Mouse (Mus musculus): ENCODE results near the gene Aim2. TPM values are rescaled to one million over a fixed set of nuclear protein-coding genes. Genes with fewer than 3 reads are reported as not detected.
"Not testable (repeated sequence)": the region's sequence is repeated elsewhere in the genome, so short reads cannot be mapped to it uniquely, and the experiment has no call there.

Aim2 gene
- total RNA-seq, 4 experiments from 2014 or later = 3.9 to 9.2 (median 5.1) TPM

GRCm38 (mm10) chr1:173451665-173452064 lies 101.0 kb downstream of the Aim2 start:
- DNase-seq (ENCODE audit: low spot score in 2 of 2) = no peak

- DNase-seq (ENCODE audit: low spot score in 2 of 2) = no peak
These were observed 105.6 kb downstream of the Aim2 start for GRCm38 (mm10) chr1:173456139-173456754.

GRCm38 (mm10) chr1:173456761-173457160 lies 106.1 kb downstream of the Aim2 start:
- DNase-seq (ENCODE audit: low spot score in 2 of 2) = no peak

GRCm38 (mm10) chr1:173480399-173481181 lies 129.9 kb downstream of the Aim2 start:
- not testable (repeated sequence) for DNase-seq (ENCODE audit: low spot score in 2 of 2)

- not testable (repeated sequence) for DNase-seq (ENCODE audit: low spot score in 2 of 2)
These were observed 130.5 kb downstream of the Aim2 start for GRCm38 (mm10) chr1:173481182-173481574.

GRCm38 (mm10) chr1:173490812-173491480 lies 140.3 kb downstream of the Aim2 start, which contains the start of gene Ifi206:
Gene Ifi206, minus strand, starts transcription at chr1:173491041.
- DNase-seq (ENCODE audit: low spot score in 2 of 2) = not testable (repeated sequence)

GRCm38 (mm10) chr1:173491483-173491882 lies 140.8 kb downstream of the Aim2 start:
- DNase-seq (ENCODE audit: low spot score in 2 of 2) = not testable (repeated sequence)

- not testable (repeated sequence) for DNase-seq (ENCODE audit: low spot score in 2 of 2)
These were observed 159.9 kb downstream of the Aim2 start for GRCm38 (mm10) chr1:173510595-173510994.

Other genes with a start within 250 kb of the Aim2 start
- not detected for gene Olfr1408, start 213.5 kb upstream of the Aim2 start, total RNA-seq (2022)
- gene Olfr1406, start 160.2 kb upstream of the Aim2 start, total RNA-seq (2022) = not detected
- not detected for gene Olfr218, start 153.1 kb upstream of the Aim2 start, total RNA-seq (2022)
- gene Olfr1404, start 138.5 kb upstream of the Aim2 start, total RNA-seq (2022) = not detected
- gene Fcer1a, start 123.7 kb upstream of the Aim2 start, total RNA-seq (2022) = not detected
- not detected for gene Olfr418, start 84.9 kb upstream of the Aim2 start, total RNA-seq (2022)
- not detected for gene Mptx2, start 73.1 kb upstream of the Aim2 start, total RNA-seq (2022)
- 10 to 100 TPM; 58.7 to 67.1 (median 61.4) TPM for gene Ackr1, start 17.1 kb upstream of the Aim2 start, total RNA-seq (2022)
- 100 to 1,000 TPM; 384 to 405 (median 400) TPM for gene Cadm3, start 16.8 kb downstream of the Aim2 start, total RNA-seq (2022)
- under 1 TPM in 1 of 4 experiments, not detected in 3; 0.66 TPM for gene Ifi206, start 140.2 kb downstream of the Aim2 start, total RNA-seq (2022)
- not detected for gene Ifi214, start 185.1 kb downstream of the Aim2 start, total RNA-seq (2022)
- under 1 TPM in 3 of 4 experiments, not detected in 1; 0.11 to 0.59 (median 0.16) TPM for gene Ifi213, start 248.4 kb downstream of the Aim2 start, total RNA-seq (2022)

Data from left cerebral cortex, adult 8-10 months (tissue).